Mouse (Mus musculus) lung, adult 2 months (tissue): ENCODE data around the gene Srgap2.

Experiments
- CTCF ChIP-seq: fragments of 200-500 bp; IDR thresholded peaks from 2 replicates; pipeline ENCODE4 v1.5.1; 2011; ENCODE audit warnings: mild to moderate bottlenecking, low read length, control low read depth; ENCODE audit not compliant: insufficient read depth
- POLR2A ChIP-seq: fragments of 200-500 bp; IDR thresholded peaks from 2 replicates; pipeline ENCODE4 v1.6.1; 2011; ENCODE audit warnings: low read depth, mild to moderate bottlenecking, control low read depth, low read length, borderline replicate concordance; ENCODE audit errors: extremely low read depth

- no peak for TF ChIP-seq CTCF
- no peak for TF ChIP-seq POLR2A
Measured at GRCm38 (mm10) chr1:131293221-131293921, 233.8 kb downstream of the Srgap2 start.
